Mouse (Mus musculus) G1E (cell line): ENCODE measurements around the gene Gfy.

Experiments used
- CTCF ChIP-seq: IDR thresholded peaks from 2 replicates; pipeline ENCODE4 v1.5.1; 2012; ENCODE audit warnings: low read depth, low read length, inconsistent platforms, mixed read lengths
- GATA1 ChIP-seq: IDR thresholded peaks from 2 replicates; pipeline ENCODE4 v1.6.1; 2012; ENCODE audit warnings: borderline replicate concordance, low read length, inconsistent platforms, mixed read lengths
- POLR2AphosphoS5 ChIP-seq: IDR thresholded peaks from 2 replicates; pipeline ENCODE4 v1.6.1; 2012; ENCODE audit warnings: low read depth, low read length, inconsistent platforms; ENCODE audit not compliant: insufficient replicate concordance
- TAL1 ChIP-seq: conservative IDR thresholded peaks from 2 replicates; pipeline ENCODE4 v1.6.1; 2012; ENCODE audit warnings: low read depth, low read length, inconsistent platforms, mixed read lengths

- TF ChIP-seq CTCF (no peak), GATA1 (no peak), POLR2AphosphoS5 (no peak), TAL1 (no peak)
These were observed 31.5 kb downstream of the Gfy start for GRCm38 (mm10) chr7:45147899-45148298.
